Mouse (Mus musculus) stomach, embryonic 14.5 days (tissue): ENCODE measurements around the gene Ttc23. TPM values are rescaled to one million over a fixed set of nuclear protein-coding genes. Genes with fewer than 3 reads are reported as not detected.

Source experiments
- ATAC-seq: fragments of 200-750 bp; cut with Nextera tagmentation; 2 replicates; pipeline ENCODE4 v1.8.0; 2017; ENCODE audit warnings: low read depth, moderate TSS enrichment; ENCODE audit not compliant: insufficient number of reproducible peaks, insufficient read depth, low FRiP score
- H3K27ac ChIP-seq: fragments of 300-500 bp; sonication (generic); 2 replicates; pipeline ENCODE4 v1.5.1; 2014; ENCODE audit warnings: mild to moderate bottlenecking, low read length, moderate library complexity, mixed read lengths
- H3K27me3 ChIP-seq: fragments of 300-500 bp; sonication (generic); 2 replicates; pipeline ENCODE4 v1.6.1; 2014; ENCODE audit warnings: low read length, control low read depth, mixed read lengths; ENCODE audit not compliant: control insufficient read depth, insufficient read depth
- H3K36me3 ChIP-seq: fragments of 300-500 bp; sonication (generic); 2 replicates; pipeline ENCODE4 v1.6.1; 2014; ENCODE audit warnings: mild to moderate bottlenecking, control low read depth, low read length, moderate library complexity, mixed read lengths; ENCODE audit not compliant: control insufficient read depth, insufficient read depth
- H3K4me1 ChIP-seq: fragments of 300-500 bp; sonication (generic); 2 replicates; pipeline ENCODE4 v1.6.1; 2014; ENCODE audit warnings: low read length, control low read depth, mixed read lengths; ENCODE audit not compliant: control insufficient read depth, insufficient read depth
- H3K4me2 ChIP-seq: fragments of 300-500 bp; sonication (generic); replicated peaks from 2 replicates; pipeline ENCODE4 v1.6.1; 2014; ENCODE audit warnings: low read depth, low read length, control low read depth
- H3K4me3 ChIP-seq: fragments of 300-500 bp; sonication (generic); 2 replicates; pipeline ENCODE4 v1.5.1; 2014; ENCODE audit warnings: low read depth, low read length, control low read depth
- H3K9ac ChIP-seq: fragments of 300-500 bp; sonication (generic); replicated peaks from 2 replicates; pipeline ENCODE4 v1.6.1; 2014; ENCODE audit warnings: low read depth, mild to moderate bottlenecking, control low read depth, low read length, moderate library complexity, mixed read lengths
- H3K9me3 ChIP-seq: fragments of 300-500 bp; sonication (generic); 2 replicates; pipeline ENCODE4 v1.6.1; 2016; ENCODE audit warnings: low read depth, low read length, control low read depth; ENCODE audit not compliant: control insufficient read depth
- WGBS: fragments of 180-500 bp; shearing (Covaris S2); extraction: QIAGEN DNeasy Blood & Tissue Kit; methylation state at CpG from one replicate; pipeline ENCODE4 v1.1.7; 2014; 5-methylcytosine and 5-hydroxymethylcytosine counted together
- polyA plus RNA-seq: library from polyadenylated mRNA; unstranded; fragments of >200 nt; fragmentation: Nextera tagmentation; extraction: Ambion mirVana; gene quantifications from 2 replicates; pipeline ENCODE4 v1.2.1, GENCODE M21; 2014

Gene Ttc23
- polyA plus RNA-seq, 1 experiment from 2014 or later = 38.6 TPM

GRCm38 (mm10) chr7:67741706-67742105, 94.5 kb downstream of the Ttc23 start:
- no peak overlapping the region for H3K27ac ChIP-seq
- no peaks in the 10 kb centered on the region for H3K9me3 ChIP-seq
- H3K27me3 ChIP-seq = no peaks in the 10 kb centered on the region
- H3K9ac ChIP-seq = no peak overlapping the region
- H3K4me2 ChIP-seq = no peak overlapping the region
- no peak overlapping the region for H3K4me3 ChIP-seq
- no peaks in the 10 kb centered on the region for H3K36me3 ChIP-seq
- H3K4me1 ChIP-seq = no peaks in the 10 kb centered on the region
- no peak for ATAC-seq
- 68% methylated on average over 7 of the region's 7 CpGs for WGBS

- Histone ChIP-seq H3K4me3 (no peak overlapping the region), H3K36me3 (no peaks in the 10 kb centered on the region), H3K27ac (no peak overlapping the region), H3K4me2 (no peak overlapping the region), H3K9me3 (no peaks in the 10 kb centered on the region), H3K4me1 (peaks cover 15% of the 10 kb centered on the region; the same call in 1 of the 2 replicates), H3K27me3 (no peaks in the 10 kb centered on the region), H3K9ac (no peak overlapping the region)
- 65% methylated on average over 4 of the region's 4 CpGs for WGBS
- ATAC-seq = no peak
Measured at GRCm38 (mm10) chr7:67747731-67748305, 100.6 kb downstream of the Ttc23 start.

DNA sequence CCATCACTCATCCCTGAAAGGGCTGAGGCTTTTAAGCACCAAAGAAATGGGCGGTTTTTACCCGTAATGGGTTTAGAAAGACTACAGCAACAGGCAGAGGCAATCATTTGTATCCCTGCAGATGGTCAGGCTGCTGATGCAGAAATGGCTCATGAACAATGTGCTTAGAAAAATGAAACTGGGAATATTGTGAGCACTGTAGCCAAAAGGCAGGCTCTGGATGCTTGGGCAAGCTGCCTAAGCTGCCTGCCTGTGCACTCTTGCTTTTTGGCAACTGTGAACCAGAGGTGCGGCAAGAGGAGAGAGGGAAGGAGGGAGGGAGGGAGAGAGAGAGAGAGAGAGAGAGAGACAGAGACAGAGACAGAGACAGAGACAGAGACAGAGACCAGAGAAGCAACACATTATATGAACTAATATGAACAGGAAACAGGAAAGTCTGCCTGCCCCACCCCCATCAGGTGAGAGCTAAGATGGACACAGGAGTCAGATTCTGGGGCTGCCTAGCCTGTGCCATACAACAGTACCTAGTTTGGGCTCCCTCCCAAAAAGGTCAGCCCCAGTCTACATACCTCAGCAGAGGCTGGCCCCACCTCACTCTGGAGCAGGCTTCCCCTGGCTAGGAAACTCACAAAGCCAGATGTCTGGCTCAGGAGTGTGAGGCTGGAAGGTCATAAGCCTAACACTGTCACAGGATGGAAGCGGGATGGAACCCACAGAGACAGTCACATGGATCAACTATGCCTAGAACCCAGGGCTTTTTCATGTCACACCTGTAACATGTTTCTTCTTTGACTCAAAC, 102.4 kb downstream of the Ttc23 start:
- H3K4me3 ChIP-seq = no peak overlapping the region
- no peak for ATAC-seq
- 42% methylated on average over 4 of the region's 4 CpGs for WGBS
- peaks cover 15% of the 10 kb centered on the region; the same call in 1 of the 2 replicates for H3K4me1 ChIP-seq
- H3K9ac ChIP-seq = no peak overlapping the region
- H3K27ac ChIP-seq = no peak overlapping the region
- no peaks in the 10 kb centered on the region for H3K9me3 ChIP-seq
- no peaks in the 10 kb centered on the region for H3K36me3 ChIP-seq
- no peaks in the 10 kb centered on the region for H3K27me3 ChIP-seq
- H3K4me2 ChIP-seq = no peak overlapping the region

DNA sequence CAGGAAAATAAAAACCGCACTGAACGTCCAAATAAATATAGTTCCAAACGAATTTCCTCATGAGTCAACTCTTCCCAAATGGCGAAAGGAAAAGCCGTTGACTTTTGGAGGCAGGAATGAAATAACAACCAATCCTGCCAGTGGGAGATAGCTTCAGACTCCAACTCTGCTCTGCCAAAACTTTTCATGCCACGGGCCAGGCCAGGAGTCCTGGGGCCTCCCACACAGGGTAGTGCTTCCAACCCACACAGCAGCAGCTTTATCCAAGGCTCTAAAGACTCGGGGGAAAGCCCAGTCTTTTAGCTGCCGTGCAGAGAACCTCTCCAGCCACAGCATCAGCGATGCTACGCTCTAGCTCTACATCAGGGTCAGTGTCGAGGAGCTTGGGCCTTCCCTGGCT, 107.4 kb downstream of the Ttc23 start:
- Histone ChIP-seq H3K9ac (no peak overlapping the region), H3K4me3 (no peak overlapping the region), H3K9me3 (no peaks in the 10 kb centered on the region), H3K4me2 (no peak overlapping the region), H3K27me3 (no peaks in the 10 kb centered on the region), H3K27ac (no peak overlapping the region), H3K36me3 (no peaks in the 10 kb centered on the region), H3K4me1 (peaks cover 16% of the 10 kb centered on the region)
- no peak for ATAC-seq
- WGBS = 71% methylated on average over 11 of the region's 11 CpGs

- no peak for ATAC-seq
- H3K9ac ChIP-seq = no peak overlapping the region
- no peak overlapping the region for H3K4me3 ChIP-seq
- H3K27me3 ChIP-seq = 0 out of 2 replicates have a peak, but pooled peaks cover under 1% of the 10 kb centered on the region
- no peak overlapping the region for H3K27ac ChIP-seq
- no peaks in the 10 kb centered on the region for H3K36me3 ChIP-seq
- H3K9me3 ChIP-seq = no peaks in the 10 kb centered on the region
- peaks cover 9% of the 10 kb centered on the region for H3K4me1 ChIP-seq
- H3K4me2 ChIP-seq = no peak overlapping the region
- WGBS = 87% methylated on average over 7 of the region's 7 CpGs
Measured at GRCm38 (mm10) chr7:67755366-67755765, 108.2 kb downstream of the Ttc23 start.

GRCm38 (mm10) chr7:67756636-67757035, 109.4 kb downstream of the Ttc23 start:
- peaks cover 9% of the 10 kb centered on the region for H3K4me1 ChIP-seq
- no peak for ATAC-seq
- H3K4me2 ChIP-seq = no peak overlapping the region
- H3K27ac ChIP-seq = no peak overlapping the region
- no peak overlapping the region for H3K4me3 ChIP-seq
- no peaks in the 10 kb centered on the region for H3K9me3 ChIP-seq
- 89% methylated on average over 5 of the region's 5 CpGs for WGBS
- no peaks in the 10 kb centered on the region for H3K36me3 ChIP-seq
- 0 out of 2 replicates have a peak, but pooled peaks cover 3% of the 10 kb centered on the region for H3K27me3 ChIP-seq
- no peak overlapping the region for H3K9ac ChIP-seq

DNA sequence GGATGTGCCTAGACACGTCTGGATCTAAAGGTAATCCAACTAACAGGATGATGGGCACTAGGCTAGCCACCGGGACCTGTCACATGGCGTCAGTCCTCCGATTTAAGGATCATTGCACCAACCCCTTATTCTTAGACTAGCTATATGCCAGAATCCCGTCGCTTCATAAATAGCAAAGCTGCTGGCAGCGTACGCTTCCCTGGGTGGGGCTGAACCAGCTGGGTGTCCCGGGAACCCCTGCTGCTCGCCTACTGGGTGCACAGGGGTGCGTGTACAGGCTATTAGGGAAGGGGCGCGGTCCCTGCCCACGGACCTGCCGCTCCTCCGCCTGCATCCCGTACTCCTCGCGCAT, 111.3 kb downstream of the Ttc23 start:
- under 1% methylated on average over 19 of the region's 19 CpGs for WGBS
- Histone ChIP-seq H3K27ac (peak overlapping the region; percentile 52), H3K9me3 (no peaks in the 10 kb centered on the region), H3K4me1 (peaks cover 9% of the 10 kb centered on the region), H3K4me3 (peak overlapping the region; percentile 53), H3K4me2 (peak overlapping the region; percentile 100), H3K36me3 (no peaks in the 10 kb centered on the region), H3K9ac (peak overlapping the region; percentile 40; the same call in 1 of the 2 replicates), H3K27me3 (0 out of 2 replicates have a peak, but pooled peaks cover 3% of the 10 kb centered on the region)
- ATAC-seq = no peak; the same call in 1 of the 2 replicates

- Histone ChIP-seq H3K9ac (peak overlapping the region; percentile 40), H3K4me2 (peak overlapping the region; percentile 100), H3K4me1 (peaks cover 9% of the 10 kb centered on the region), H3K4me3 (peak overlapping the region; percentile 53), H3K27me3 (0 out of 2 replicates have a peak, but pooled peaks cover 3% of the 10 kb centered on the region), H3K27ac (peak overlapping the region; percentile 52), H3K36me3 (no peaks in the 10 kb centered on the region), H3K9me3 (no peaks in the 10 kb centered on the region)
- WGBS = under 1% methylated on average over 92 of the region's 92 CpGs
- peak; percentile 59 for ATAC-seq
Measured at GRCm38 (mm10) chr7:67758858-67759628, 111.8 kb downstream of the Ttc23 start.
